Mouse (Mus musculus) megakaryocyte, embryonic 14.5 days (primary cell): ENCODE measurements around the gene Krt7. TPM values are rescaled to one million over a fixed set of nuclear protein-coding genes. Genes with fewer than 3 reads are reported as not detected.

Experiments
- H3K27me3 ChIP-seq: replicated peaks from 2 replicates; pipeline ENCODE3; 2012; ENCODE audit warnings: inconsistent platforms
- H3K36me3 ChIP-seq: replicated peaks from 2 replicates; pipeline ENCODE3; 2012; ENCODE audit warnings: low read length, inconsistent platforms, mixed read lengths
- H3K4me1 ChIP-seq: 2 replicates; pipeline ENCODE4 v1.6.1; 2012; ENCODE audit warnings: inconsistent platforms
- H3K4me3 ChIP-seq: replicated peaks from 2 replicates; pipeline ENCODE3; 2012; ENCODE audit warnings: moderate library complexity, mild to moderate bottlenecking, inconsistent platforms
- H3K9me3 ChIP-seq: 2 replicates; pipeline ENCODE4 v1.6.1; 2012; ENCODE audit warnings: inconsistent platforms
- FLI1 ChIP-seq: IDR thresholded peaks from 2 replicates; pipeline ENCODE4 v1.6.1; 2012; ENCODE audit warnings: low read length, inconsistent platforms, mixed read lengths
- GATA1 ChIP-seq: IDR thresholded peaks from 3 replicates; pipeline ENCODE4 v1.6.1; 2012; ENCODE audit warnings: mixed read lengths, low read length, inconsistent platforms, borderline replicate concordance
- polyA plus RNA-seq: library from polyadenylated mRNA; stranded (reverse); fragments of >175 nt; gene quantifications from 2 replicates; pipeline ENCODE4 v1.2.3, GENCODE M21; 2012; ENCODE audit warnings: low replicate concordance; ENCODE audit not compliant: insufficient read depth

Krt7 gene
- polyA plus RNA-seq, 1 experiment, result not detected

- H3K4me3 ChIP-seq, result no peak overlapping the region
- peaks cover 69% of the 10 kb centered on the region for H3K27me3 ChIP-seq
- no peaks in the 10 kb centered on the region for H3K36me3 ChIP-seq
- no peaks in the 10 kb centered on the region for H3K9me3 ChIP-seq
- no peak for TF ChIP-seq GATA1
- TF ChIP-seq FLI1, result no peak
- H3K4me1 ChIP-seq, result no peaks in the 10 kb centered on the region
These were observed 14.1 kb downstream of the Krt7 start for GRCm38 (mm10) chr15:101424914-101425313.

- no peak overlapping the region for H3K4me3 ChIP-seq
- TF ChIP-seq GATA1 (no peak), FLI1 (no peak)
- peaks cover 70% of the 10 kb centered on the region for H3K27me3 ChIP-seq
- no peaks in the 10 kb centered on the region for H3K9me3 ChIP-seq
- no peaks in the 10 kb centered on the region for H3K4me1 ChIP-seq
- H3K36me3 ChIP-seq, result no peaks in the 10 kb centered on the region
These were observed 25.8 kb downstream of the Krt7 start for GRCm38 (mm10) chr15:101436611-101437010.

- Histone ChIP-seq H3K4me3 (no peak within 1 kb of the TSS), H3K27me3 (peaks cover 70% of the 10 kb centered on the region), H3K4me1 (no peaks in the 10 kb centered on the region), H3K9me3 (no peaks in the 10 kb centered on the region), H3K36me3 (no peaks in the 10 kb centered on the region)
- TF ChIP-seq FLI1 (no peak), GATA1 (no peak)
These were observed 27.7 kb downstream of the Krt7 start, which contains the start of gene Krt87 for GRCm38 (mm10) chr15:101438555-101438954. Krt87 (minus strand) TSS chr15:101438804.

- Histone ChIP-seq H3K27me3 (peaks cover 56% of the 10 kb centered on the region), H3K4me1 (no peaks in the 10 kb centered on the region), H3K4me3 (no peak overlapping the region), H3K36me3 (no peaks in the 10 kb centered on the region), H3K9me3 (no peaks in the 10 kb centered on the region)
- TF ChIP-seq FLI1 (no peak), GATA1 (no peak)
These were observed 30.0 kb downstream of the Krt7 start for GRCm38 (mm10) chr15:101440837-101441236.

- peaks cover 5% of the 10 kb centered on the region; the same call in 1 of the 2 replicates for H3K4me1 ChIP-seq
- peaks cover 34% of the 10 kb centered on the region for H3K27me3 ChIP-seq
- no peaks in the 10 kb centered on the region for H3K36me3 ChIP-seq
- TF ChIP-seq FLI1 (no peak), GATA1 (no peak)
- H3K9me3 ChIP-seq, result peaks cover 6% of the 10 kb centered on the region
- H3K4me3 ChIP-seq, result no peak overlapping the region
These were observed 35.7 kb downstream of the Krt7 start for GRCm38 (mm10) chr15:101446572-101446971.

GRCm38 (mm10) chr15:101447444-101447843, 36.6 kb downstream of the Krt7 start, which contains the start of gene Krt88:
Krt88 (plus strand) TSS chr15:101447744.
- TF ChIP-seq GATA1 (no peak), FLI1 (no peak)
- Histone ChIP-seq H3K4me1 (peaks cover 5% of the 10 kb centered on the region; the same call in 1 of the 2 replicates), H3K4me3 (no peak within 1 kb of the TSS), H3K36me3 (no peaks in the 10 kb centered on the region), H3K9me3 (peaks cover 6% of the 10 kb centered on the region), H3K27me3 (peaks cover 37% of the 10 kb centered on the region)

- Histone ChIP-seq H3K27me3 (peaks cover 56% of the 10 kb centered on the region), H3K36me3 (no peaks in the 10 kb centered on the region), H3K4me1 (peaks cover 8% of the 10 kb centered on the region; the same call in 1 of the 2 replicates), H3K4me3 (no peak overlapping the region), H3K9me3 (peaks cover 30% of the 10 kb centered on the region)
- TF ChIP-seq FLI1 (no peak), GATA1 (no peak)
These were observed 42.4 kb downstream of the Krt7 start for GRCm38 (mm10) chr15:101453093-101453736.

- TF ChIP-seq FLI1 (no peak), GATA1 (no peak)
- Histone ChIP-seq H3K9me3 (peaks cover 24% of the 10 kb centered on the region), H3K27me3 (peaks cover 55% of the 10 kb centered on the region), H3K4me3 (no peak overlapping the region), H3K4me1 (peaks cover 3% of the 10 kb centered on the region; the same call in 1 of the 2 replicates), H3K36me3 (no peaks in the 10 kb centered on the region)
These were observed 43.9 kb downstream of the Krt7 start for GRCm38 (mm10) chr15:101454774-101455173.

GRCm38 (mm10) chr15:101455292-101455691, 44.4 kb downstream of the Krt7 start:
- Histone ChIP-seq H3K36me3 (no peaks in the 10 kb centered on the region), H3K4me1 (peaks cover 3% of the 10 kb centered on the region; the same call in 1 of the 2 replicates), H3K27me3 (peaks cover 55% of the 10 kb centered on the region), H3K9me3 (peaks cover 24% of the 10 kb centered on the region), H3K4me3 (no peak overlapping the region)
- TF ChIP-seq GATA1, result no peak
- TF ChIP-seq FLI1, result no peak

GRCm38 (mm10) chr15:101455891-101456290, 45.0 kb downstream of the Krt7 start:
- no peak for TF ChIP-seq FLI1
- no peak for TF ChIP-seq GATA1
- Histone ChIP-seq H3K36me3 (no peaks in the 10 kb centered on the region), H3K4me3 (no peak overlapping the region), H3K4me1 (peaks cover 3% of the 10 kb centered on the region; the same call in 1 of the 2 replicates), H3K27me3 (peaks cover 55% of the 10 kb centered on the region), H3K9me3 (peaks cover 24% of the 10 kb centered on the region)
